Mouse (Mus musculus): Measurements from ENCODE around the gene Sema3g.

- TF ChIP-seq CTCF (IDR thresholded peaks at IDR 0.05; ENCODE audit: low read depth, low read length) (no peak), TAL1 (conservative IDR thresholded peaks at IDR 0.05; ENCODE audit: low read depth, low read length) (no peak)
Measured at GRCm38 (mm10) chr14:31184195-31184594, 33.5 kb upstream of the Sema3g start.

Measured in G1E (cell line).